Mouse (Mus musculus) neural tube, embryonic 11.5 days (tissue): Measurements from ENCODE around the gene Pafah1b2. TPM values are rescaled to one million over a fixed set of nuclear protein-coding genes. Genes with fewer than 3 reads are reported as not detected.

Source experiments
- ATAC-seq: fragments of 200-750 bp; cut with Nextera tagmentation; 2 replicates; pipeline ENCODE4 v1.8.0; 2017; ENCODE audit warnings: moderate number of reproducible peaks, mild to moderate bottlenecking, moderate TSS enrichment, moderate library complexity; ENCODE audit not compliant: insufficient read depth, low FRiP score, low TSS enrichment
- DNase-seq: peaks from one replicate; pipeline ENCODE4 v3.0.0-alpha.2; 2015; ENCODE audit warnings: low spot score
- H3K27ac ChIP-seq: fragments of 300-500 bp; sonication (generic); 2 replicates; pipeline ENCODE4 v1.5.1; 2014; ENCODE audit warnings: low read depth, mild to moderate bottlenecking, low read length
- H3K27me3 ChIP-seq: fragments of 300-500 bp; sonication (generic); 2 replicates; pipeline ENCODE4 v1.6.1; 2014; ENCODE audit warnings: mild to moderate bottlenecking, low read length, mixed read lengths; ENCODE audit not compliant: control insufficient read depth, insufficient read depth
- H3K36me3 ChIP-seq: fragments of 300-500 bp; sonication (generic); 2 replicates; pipeline ENCODE4 v1.6.1; 2014; ENCODE audit warnings: mild to moderate bottlenecking, low read length, moderate library complexity, mixed read lengths; ENCODE audit not compliant: control insufficient read depth, insufficient read depth
- H3K4me1 ChIP-seq: fragments of 300-500 bp; sonication (generic); 2 replicates; pipeline ENCODE4 v1.6.1; 2014; ENCODE audit warnings: low read length, mixed read lengths; ENCODE audit not compliant: control insufficient read depth, insufficient read depth
- H3K4me2 ChIP-seq: fragments of 300-500 bp; sonication (generic); 2 replicates; pipeline ENCODE4 v1.6.1; 2014; ENCODE audit warnings: low read depth, mild to moderate bottlenecking, moderate library complexity
- H3K4me3 ChIP-seq: fragments of 300-500 bp; sonication (generic); 2 replicates; pipeline ENCODE4 v1.5.1; 2014; ENCODE audit warnings: low read depth, low read length
- H3K9ac ChIP-seq: fragments of 300-500 bp; sonication (generic); 2 replicates; pipeline ENCODE4 v1.6.1; 2014; ENCODE audit warnings: mild to moderate bottlenecking, low read length
- H3K9me3 ChIP-seq: fragments of 300-500 bp; sonication (generic); 2 replicates; pipeline ENCODE4 v1.6.1; 2016; ENCODE audit warnings: low read length; ENCODE audit not compliant: control insufficient read depth
- WGBS: fragments of 180-500 bp; shearing (Covaris S2); extraction: QIAGEN DNeasy Blood & Tissue Kit; methylation state at CpG from one replicate; pipeline ENCODE4 v1.1.7; 2014; 5-methylcytosine and 5-hydroxymethylcytosine counted together
- polyA plus RNA-seq: library from polyadenylated mRNA; unstranded; fragments of >200 nt; fragmentation: Nextera tagmentation; extraction: Ambion mirVana; gene quantifications from 2 replicates; pipeline ENCODE4 v1.2.1, GENCODE M21; 2014

Pafah1b2 gene
- polyA plus RNA-seq, 1 experiment from 2014 or later, result 283 TPM

GRCm38 (mm10) chr9:46030968-46031367, 18.5 kb upstream of the Pafah1b2 start:
- 77% methylated on average over 6 of the region's 6 CpGs for WGBS
- Histone ChIP-seq H3K4me2 (no peak overlapping the region), H3K27me3 (no peaks in the 10 kb centered on the region), H3K9ac (no peak overlapping the region), H3K4me3 (no peak overlapping the region), H3K4me1 (0 out of 2 replicates have a peak, but pooled peaks cover 4% of the 10 kb centered on the region), H3K27ac (no peak overlapping the region), H3K36me3 (no peaks in the 10 kb centered on the region), H3K9me3 (no peaks in the 10 kb centered on the region)
- DNase-seq, result no peak
- no peak for ATAC-seq

GRCm38 (mm10) chr9:46030184-46030583, 17.7 kb upstream of the Pafah1b2 start:
- Histone ChIP-seq H3K4me1 (0 out of 2 replicates have a peak, but pooled peaks cover 4% of the 10 kb centered on the region), H3K27me3 (no peaks in the 10 kb centered on the region), H3K27ac (no peak overlapping the region), H3K36me3 (no peaks in the 10 kb centered on the region), H3K9me3 (no peaks in the 10 kb centered on the region), H3K4me2 (no peak overlapping the region), H3K4me3 (no peak overlapping the region), H3K9ac (no peak overlapping the region)
- whole genome bisulfite sequencing, result 81% methylated on average over 5 of the region's 5 CpGs
- DNase-seq, result no peak
- ATAC-seq, result no peak

DNA sequence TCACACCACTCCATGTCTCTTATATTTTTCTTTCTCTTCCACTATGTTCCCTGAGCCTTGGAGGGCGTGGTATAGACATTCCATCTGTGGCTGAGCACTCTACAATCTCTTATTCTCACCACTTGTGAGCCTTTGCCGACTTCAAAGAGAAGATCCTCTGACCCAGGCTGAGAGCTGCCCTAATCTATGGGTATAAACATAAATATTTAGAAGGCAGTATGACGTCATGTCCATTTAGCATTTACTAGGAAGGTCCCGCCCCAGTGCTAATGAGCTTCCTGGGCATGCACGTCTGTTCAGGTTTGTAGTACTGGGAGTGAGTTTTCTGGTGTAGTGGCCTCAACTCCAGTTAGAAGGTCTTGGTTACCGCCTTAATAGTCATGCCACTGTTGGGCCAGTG, 17.0 kb upstream of the Pafah1b2 start:
- WGBS, result 77% methylated on average over 6 of the region's 6 CpGs

DNA sequence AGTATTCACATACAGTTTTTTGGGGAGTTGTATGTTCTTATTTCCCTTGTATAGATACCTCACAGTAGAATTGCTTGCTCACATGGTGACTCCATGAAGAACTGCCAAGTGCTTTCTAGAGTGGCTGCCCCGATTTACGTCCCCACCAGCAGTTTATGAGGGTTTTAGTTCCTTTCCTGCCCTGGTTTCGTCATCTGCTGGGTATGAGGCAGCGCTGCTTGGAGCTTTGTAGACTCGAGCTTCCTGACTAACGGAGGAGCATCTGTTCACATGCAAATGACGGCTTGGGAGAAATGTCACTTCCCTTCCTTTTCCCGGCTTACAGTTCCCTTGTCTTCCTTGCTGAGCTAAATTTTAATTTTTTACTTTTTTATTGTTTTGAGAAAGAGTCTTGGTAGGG, 15.5 kb upstream of the Pafah1b2 start:
- H3K27ac ChIP-seq, result no peak overlapping the region
- no peak overlapping the region for H3K4me2 ChIP-seq
- H3K4me1 ChIP-seq, result 0 out of 2 replicates have a peak, but pooled peaks cover 4% of the 10 kb centered on the region
- H3K4me3 ChIP-seq, result no peak overlapping the region
- no peak overlapping the region for H3K9ac ChIP-seq
- ATAC-seq (no peak), DNase-seq (no peak)
- H3K27me3 ChIP-seq, result no peaks in the 10 kb centered on the region
- no peaks in the 10 kb centered on the region for H3K36me3 ChIP-seq
- H3K9me3 ChIP-seq, result no peaks in the 10 kb centered on the region
- WGBS, result 21% methylated on average over 8 of the region's 8 CpGs

More for the DNA sequence above, 17.0 kb upstream of the Pafah1b2 start:
- H3K4me3 ChIP-seq, result no peak overlapping the region
- H3K36me3 ChIP-seq, result no peaks in the 10 kb centered on the region
- no peaks in the 10 kb centered on the region for H3K27me3 ChIP-seq
- H3K9me3 ChIP-seq, result no peaks in the 10 kb centered on the region
- ATAC-seq (no peak), DNase-seq (no peak)
- no peak overlapping the region for H3K4me2 ChIP-seq
- H3K4me1 ChIP-seq, result 0 out of 2 replicates have a peak, but pooled peaks cover 4% of the 10 kb centered on the region
- no peak overlapping the region for H3K9ac ChIP-seq
- no peak overlapping the region for H3K27ac ChIP-seq

DNA sequence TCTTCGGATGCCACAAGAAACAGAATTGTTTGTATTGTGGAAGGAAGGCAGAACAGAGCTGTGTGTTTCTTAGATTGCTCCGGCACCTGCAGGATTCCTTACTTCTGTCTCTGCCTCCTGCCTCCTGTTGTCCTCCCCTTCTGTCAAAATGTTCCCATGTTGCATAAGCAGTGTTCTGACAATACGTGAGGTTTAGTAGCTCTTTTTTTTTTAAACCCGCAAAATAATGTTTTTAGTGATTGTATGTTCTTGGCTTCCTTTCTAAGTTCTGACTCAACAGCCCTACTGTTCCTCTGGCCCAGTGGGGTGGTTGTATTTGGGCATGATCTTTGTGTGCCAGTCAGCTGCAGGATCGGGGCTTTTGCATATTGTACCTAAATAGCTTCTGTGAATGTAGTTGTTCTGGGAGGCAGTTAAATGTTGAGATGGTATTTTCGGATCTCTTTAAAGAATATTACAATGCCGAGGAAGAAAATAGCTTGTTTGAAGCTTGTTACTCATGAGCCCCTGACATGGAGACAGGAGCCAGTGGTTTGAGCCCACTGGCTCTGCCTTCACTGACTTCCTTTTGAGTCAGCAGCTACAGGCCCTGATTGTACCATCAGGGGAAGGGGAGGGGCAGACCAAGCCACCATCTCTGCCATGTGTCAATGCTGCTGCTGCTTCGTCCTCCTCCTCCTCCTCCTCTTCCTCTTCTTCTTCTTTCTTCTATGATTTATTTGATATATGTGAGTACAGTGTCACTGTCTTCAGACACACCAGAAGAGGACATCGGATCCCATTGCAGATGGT, 13.8 kb upstream of the Pafah1b2 start:
- H3K27ac ChIP-seq, result no peak overlapping the region
- 90% methylated on average over 9 of the region's 9 CpGs for WGBS
- H3K4me1 ChIP-seq, result 0 out of 2 replicates have a peak, but pooled peaks cover 4% of the 10 kb centered on the region
- H3K27me3 ChIP-seq, result no peaks in the 10 kb centered on the region
- no peaks in the 10 kb centered on the region; the same call in 1 of the 2 replicates for H3K36me3 ChIP-seq
- DNase-seq (no peak), ATAC-seq (no peak)
- H3K4me3 ChIP-seq, result no peak overlapping the region
- no peak overlapping the region for H3K9ac ChIP-seq
- no peak overlapping the region for H3K4me2 ChIP-seq
- H3K9me3 ChIP-seq, result no peaks in the 10 kb centered on the region

- ATAC-seq (no peak), DNase-seq (no peak)
- WGBS, result 93% methylated on average over 11 of the region's 11 CpGs
Measured at GRCm38 (mm10) chr9:46023591-46023990, 11.1 kb upstream of the Pafah1b2 start.

GRCm38 (mm10) chr9:46019975-46020374, 7.5 kb upstream of the Pafah1b2 start:
- no peaks in the 10 kb centered on the region; the same call in 1 of the 2 replicates for H3K36me3 ChIP-seq
- H3K4me2 ChIP-seq, result no peak overlapping the region
- no peak for ATAC-seq
- 76% methylated on average over 6 of the region's 6 CpGs for WGBS
- H3K9me3 ChIP-seq, result no peaks in the 10 kb centered on the region
- H3K9ac ChIP-seq, result no peak overlapping the region
- H3K4me3 ChIP-seq, result no peak overlapping the region
- no peak for DNase-seq
- H3K27me3 ChIP-seq, result no peaks in the 10 kb centered on the region
- peaks cover 6% of the 10 kb centered on the region; the same call in 1 of the 2 replicates for H3K4me1 ChIP-seq
- H3K27ac ChIP-seq, result no peak overlapping the region

More at GRCm38 (mm10) chr9:46023591-46023990, 11.1 kb upstream of the Pafah1b2 start:
- no peak overlapping the region for H3K4me3 ChIP-seq
- no peaks in the 10 kb centered on the region; the same call in 1 of the 2 replicates for H3K36me3 ChIP-seq
- 0 out of 2 replicates have a peak, but pooled peaks cover 2% of the 10 kb centered on the region for H3K4me1 ChIP-seq
- H3K9me3 ChIP-seq, result no peaks in the 10 kb centered on the region
- no peak overlapping the region for H3K27ac ChIP-seq
- H3K4me2 ChIP-seq, result no peak overlapping the region
- H3K27me3 ChIP-seq, result no peaks in the 10 kb centered on the region
- H3K9ac ChIP-seq, result no peak overlapping the region

- DNase-seq (no peak), ATAC-seq (no peak)
- no peak overlapping the region for H3K27ac ChIP-seq
- H3K4me1 ChIP-seq, result peaks cover 11% of the 10 kb centered on the region
- no peaks in the 10 kb centered on the region; the same call in 1 of the 2 replicates for H3K36me3 ChIP-seq
- no peaks in the 10 kb centered on the region for H3K27me3 ChIP-seq
- 91% methylated on average over 6 of the region's 6 CpGs for WGBS
- no peaks in the 10 kb centered on the region for H3K9me3 ChIP-seq
- H3K4me3 ChIP-seq, result no peak overlapping the region
- H3K9ac ChIP-seq, result no peak overlapping the region
- H3K4me2 ChIP-seq, result no peak overlapping the region
Measured at GRCm38 (mm10) chr9:46018316-46018715, 5.8 kb upstream of the Pafah1b2 start.

DNA sequence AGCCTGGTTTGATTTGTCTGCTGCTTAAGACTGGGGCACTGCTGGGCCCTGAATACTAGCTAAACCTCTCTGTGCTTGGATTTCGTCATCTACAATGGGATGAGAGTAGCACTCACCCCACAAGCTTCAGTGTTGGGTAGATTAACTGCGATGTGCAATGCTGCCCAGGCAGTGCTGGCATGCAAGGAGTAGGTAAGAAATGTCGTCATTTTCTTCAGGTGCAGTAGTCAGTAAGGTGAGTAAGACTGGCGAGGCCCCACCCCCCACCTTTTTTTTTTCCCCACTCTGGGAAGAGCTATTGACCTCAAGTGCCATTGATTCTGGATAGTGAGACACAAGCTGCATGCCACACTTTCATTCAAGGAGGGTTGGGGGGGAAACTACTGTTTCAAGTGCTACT, 3.9 kb upstream of the Pafah1b2 start:
- Histone ChIP-seq H3K9ac (no peak overlapping the region), H3K4me3 (no peak overlapping the region), H3K4me2 (no peak overlapping the region), H3K27ac (no peak overlapping the region), H3K9me3 (no peaks in the 10 kb centered on the region), H3K27me3 (no peaks in the 10 kb centered on the region), H3K4me1 (peaks cover 16% of the 10 kb centered on the region), H3K36me3 (no peaks in the 10 kb centered on the region)
- WGBS, result 70% methylated on average over 4 of the region's 4 CpGs
- DNase-seq, result no peak
- ATAC-seq, result no peak
